Mouse (Mus musculus) liver, embryonic 14.5 days (tissue): ENCODE results near the gene Efna2.

ENCODE experiments used
- CTCF ChIP-seq: IDR thresholded peaks from 2 replicates; pipeline ENCODE4 v1.5.1; 2016; ENCODE audit warnings: antibody characterized with exemption, low read depth, control low read depth
- EP300 ChIP-seq: IDR thresholded peaks from 2 replicates; pipeline ENCODE4 v1.6.1; 2016; ENCODE audit warnings: antibody characterized with exemption, low read depth

DNA sequence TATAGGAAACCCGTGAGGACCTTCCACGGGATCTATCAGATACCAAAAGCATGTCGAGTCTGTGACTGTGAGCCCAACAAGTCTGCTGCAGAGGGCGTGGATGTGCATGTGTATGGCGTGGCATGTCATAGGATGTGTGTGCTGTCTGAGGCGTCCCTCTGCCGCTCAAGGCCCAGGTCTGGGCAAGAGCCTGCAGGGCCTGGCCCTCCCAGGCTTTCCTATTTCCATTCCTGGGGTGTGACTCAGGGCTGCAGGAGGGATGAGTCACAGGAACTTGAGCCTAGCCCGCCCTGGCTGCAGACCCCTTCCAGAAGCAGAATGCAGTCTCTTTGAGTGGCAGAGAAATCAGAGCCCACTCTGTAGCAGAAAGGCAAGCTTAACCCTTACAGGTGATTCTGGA, 15.6 kb upstream of the Efna2 start:
- TF ChIP-seq EP300 (no peak), CTCF (no peak)
